Mouse (Mus musculus) cerebellum, postnatal 25 days (tissue): Measurements from ENCODE around the gene Tspan15.
A peak's percentile ranks its signal among the peaks of the same experiment; 100 is the strongest.

Source experiments
- DNase-seq, 2 experiments: peaks; one replicate each; pipeline ENCODE4 v3.0.0; 2021; ENCODE audit warnings: mixed read lengths in 2 of 2

Tspan15 gene

DNA sequence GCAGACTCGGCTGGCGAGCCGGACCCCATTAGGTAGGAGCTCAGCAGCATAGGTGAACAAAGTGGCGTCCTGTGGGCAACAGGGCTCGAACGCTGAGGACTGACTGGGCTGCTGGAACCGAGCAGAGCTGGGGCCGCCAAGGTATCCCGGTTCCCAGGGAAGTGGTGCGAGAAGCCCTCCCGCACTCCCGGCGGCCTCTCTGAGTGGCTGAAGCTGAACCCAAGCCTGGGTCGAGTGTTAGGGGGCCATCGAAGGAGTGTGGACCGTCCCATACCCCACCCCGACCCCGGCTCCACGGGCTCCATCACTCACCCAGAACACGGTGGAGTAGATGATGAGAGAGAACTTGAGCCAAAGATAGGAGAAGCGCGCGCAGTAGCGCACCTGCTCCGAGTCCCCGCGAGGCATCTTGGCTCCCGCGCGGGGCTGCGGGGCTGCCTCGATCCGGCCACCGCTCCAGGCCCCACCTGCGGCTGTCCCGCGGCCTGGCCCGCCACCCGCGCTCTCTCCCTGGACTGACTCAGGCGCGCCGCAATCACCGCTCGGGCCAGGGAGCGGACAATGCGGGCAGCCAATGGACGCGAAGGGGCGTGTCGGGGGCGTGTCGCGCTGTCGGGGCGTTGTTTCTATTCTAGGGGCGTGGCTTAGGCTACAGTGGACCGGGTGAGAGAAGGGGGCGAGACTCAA lies at the start of gene Tspan15:
Gene Tspan15 (minus strand): TSS at position 544 of the 687 bp plus-strand sequence.
- DNase-seq = peak; percentile 96 to 98

DNA sequence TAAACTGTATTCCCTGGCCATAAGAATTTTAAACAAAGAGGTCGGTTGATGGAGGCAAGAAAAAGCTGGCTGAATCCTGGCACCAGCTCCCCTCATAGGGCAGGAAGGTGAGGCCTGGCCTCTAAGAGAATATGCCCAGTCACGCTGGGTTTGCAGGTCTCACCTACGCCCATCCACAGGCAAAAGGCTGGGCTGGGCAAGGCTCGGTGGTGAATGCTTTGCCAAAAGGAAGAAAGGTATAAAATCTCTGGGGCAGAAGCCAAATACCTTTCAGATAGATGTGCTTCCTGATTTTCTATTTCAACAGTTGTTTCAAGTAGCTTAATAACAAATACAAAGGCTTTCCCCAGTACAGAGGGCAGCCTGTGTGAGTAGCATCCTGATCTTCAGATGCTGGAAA lies 48.6 kb upstream of the Tspan15 start:
- no peak for DNase-seq

DNA sequence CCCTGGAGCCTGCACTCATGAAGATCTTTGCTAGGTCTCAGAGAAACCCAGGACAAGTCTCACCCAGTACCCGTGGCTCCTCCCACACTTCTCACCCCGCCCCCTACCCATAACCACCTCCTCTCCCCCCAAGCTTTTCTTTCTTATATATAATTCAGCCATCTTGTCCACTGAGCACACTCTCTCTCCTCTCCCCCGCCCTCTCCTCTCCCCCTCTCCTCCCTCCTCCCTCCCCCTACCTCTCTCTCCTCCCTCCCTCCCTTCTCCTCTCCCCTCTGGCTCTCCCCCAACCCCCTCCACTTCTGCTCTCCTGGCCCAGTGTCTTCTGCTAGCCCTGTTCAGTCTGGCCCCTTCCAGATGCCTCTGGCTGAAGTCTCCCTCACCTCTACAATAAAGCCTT lies 48.0 kb upstream of the Tspan15 start:
- no peak for DNase-seq

DNA sequence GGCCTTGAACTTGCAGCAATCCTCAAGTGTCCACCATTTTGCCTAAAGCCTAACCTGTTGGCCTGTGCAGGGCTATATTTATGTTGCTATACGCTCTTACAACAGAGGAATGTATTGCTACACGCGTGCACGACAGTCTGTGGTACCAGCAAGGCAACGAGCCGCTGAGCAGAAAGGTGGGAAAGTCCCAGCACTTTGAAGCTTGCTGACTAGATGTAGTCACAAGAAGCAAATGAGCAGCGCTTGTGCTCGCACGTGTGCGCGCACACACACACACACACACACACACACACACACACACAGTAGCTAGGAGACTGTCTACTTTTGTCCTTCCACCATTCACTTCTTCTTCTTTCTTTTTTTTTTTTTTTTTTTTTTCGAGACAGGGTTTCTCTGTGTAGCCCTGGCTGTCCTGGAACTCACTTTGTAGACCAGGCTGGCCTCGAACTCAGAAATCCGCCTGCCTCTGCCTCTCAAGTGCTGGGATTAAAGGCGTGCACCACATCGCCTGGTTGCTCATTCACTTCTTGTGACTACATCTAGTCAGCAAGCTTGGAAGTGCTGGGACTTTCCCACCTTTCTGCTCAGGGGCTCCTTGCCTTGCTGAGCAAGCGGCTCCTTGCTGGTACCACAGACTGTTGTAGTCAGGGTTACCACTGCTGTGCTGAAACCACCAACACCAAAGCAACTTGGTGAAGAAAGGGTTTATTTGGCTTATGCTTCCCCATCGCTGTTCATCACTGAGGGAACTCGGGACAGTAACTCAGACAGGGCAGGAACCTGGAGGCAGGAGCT lies 46.6 kb upstream of the Tspan15 start:
- DNase-seq = no peak

DNA sequence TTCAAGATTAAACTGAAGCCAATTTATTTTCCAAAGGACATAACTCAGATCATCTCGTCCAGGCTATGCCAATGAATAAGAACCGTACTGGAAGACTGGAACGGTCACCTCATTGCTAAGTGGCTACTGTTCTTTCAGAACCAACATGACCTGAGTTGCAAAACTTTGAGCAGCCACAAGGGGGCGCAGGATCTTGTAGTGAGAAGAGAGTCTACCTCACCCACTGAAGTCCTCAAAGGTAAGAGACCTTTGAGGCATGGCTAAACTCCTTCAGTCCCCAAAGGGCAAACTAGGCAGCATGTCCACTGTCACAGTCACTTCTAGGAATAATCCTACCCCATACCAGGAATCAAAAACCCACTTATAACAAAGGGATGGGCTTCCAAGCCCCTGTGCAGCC lies 44.2 kb upstream of the Tspan15 start:
- peak; percentile 92 to 96 for DNase-seq

DNA sequence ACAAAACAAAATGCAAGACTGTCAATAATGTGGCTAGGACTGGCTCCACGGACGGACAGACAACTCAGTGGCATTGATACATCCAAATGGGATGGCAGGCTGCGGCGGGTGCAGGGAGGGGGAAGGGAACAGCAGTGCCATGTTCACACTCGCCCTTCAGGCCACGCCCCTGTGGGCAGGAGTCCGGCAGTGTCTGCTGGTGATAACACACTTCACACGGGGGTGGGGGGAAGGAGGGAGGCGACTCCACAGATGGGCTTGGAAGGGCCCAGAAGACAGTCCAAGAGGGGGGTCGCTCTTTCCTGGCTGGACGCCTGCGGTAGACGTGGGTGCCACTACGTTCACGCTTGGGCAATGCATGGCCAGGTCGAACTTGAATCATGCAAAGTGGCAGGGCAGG lies 38.2 kb upstream of the Tspan15 start:
- DNase-seq = no peak

DNA sequence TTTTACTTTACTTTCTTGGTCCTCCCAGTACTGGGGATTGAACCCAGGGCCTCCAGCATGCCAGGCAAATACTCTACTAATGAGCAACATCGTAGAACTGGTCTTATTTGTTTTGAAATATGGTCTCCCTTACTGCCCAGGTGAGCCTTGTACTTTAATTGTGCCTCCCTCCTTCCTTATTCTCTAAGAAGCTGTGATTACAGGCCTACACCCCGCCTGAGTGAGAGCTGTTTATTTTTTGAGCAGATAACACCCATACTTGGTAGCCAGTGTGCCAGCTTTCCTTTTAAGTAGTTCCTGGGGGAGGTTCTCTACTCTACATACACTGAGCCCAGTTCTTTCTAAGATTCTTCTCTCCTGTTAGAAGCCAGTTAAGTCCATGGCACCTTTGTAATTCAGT lies 33.2 kb upstream of the Tspan15 start:
- no peak for DNase-seq

DNA sequence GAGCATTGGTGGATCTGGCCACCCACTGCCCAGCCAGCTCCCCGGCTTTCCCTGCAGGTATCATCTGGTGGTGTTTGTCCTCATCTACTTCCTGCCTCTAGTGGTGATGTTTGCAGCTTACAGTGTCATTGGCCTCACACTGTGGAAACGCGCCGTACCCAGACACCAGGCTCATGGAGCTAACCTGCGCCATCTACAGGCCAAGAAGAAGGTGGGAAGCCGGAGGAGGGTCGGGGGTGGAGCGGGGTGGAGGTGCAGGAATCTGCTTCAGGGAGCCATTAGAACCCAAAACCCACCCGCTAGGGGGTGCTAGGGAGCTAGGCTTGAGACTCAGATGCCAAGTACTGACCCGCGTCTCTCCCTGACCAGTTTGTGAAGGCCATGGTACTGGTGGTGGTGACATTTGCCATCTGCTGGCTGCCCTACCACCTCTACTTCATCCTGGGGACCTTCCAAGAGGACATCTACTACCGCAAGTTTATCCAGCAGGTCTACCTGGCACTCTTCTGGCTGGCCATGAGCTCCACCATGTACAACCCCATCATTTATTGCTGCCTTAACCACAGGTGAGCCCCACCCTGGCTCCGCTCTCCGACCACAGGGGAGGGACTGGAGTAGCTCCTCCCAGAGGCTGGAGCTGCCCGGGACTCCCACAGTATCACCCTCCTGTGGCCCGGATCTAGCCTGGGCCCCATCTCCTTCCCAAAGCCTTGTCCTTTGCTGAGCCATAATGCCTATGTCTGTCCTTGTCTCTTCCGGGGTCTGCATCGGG lies 30.2 kb upstream of the Tspan15 start:
- DNase-seq = peak; percentile 71 to 83

DNA sequence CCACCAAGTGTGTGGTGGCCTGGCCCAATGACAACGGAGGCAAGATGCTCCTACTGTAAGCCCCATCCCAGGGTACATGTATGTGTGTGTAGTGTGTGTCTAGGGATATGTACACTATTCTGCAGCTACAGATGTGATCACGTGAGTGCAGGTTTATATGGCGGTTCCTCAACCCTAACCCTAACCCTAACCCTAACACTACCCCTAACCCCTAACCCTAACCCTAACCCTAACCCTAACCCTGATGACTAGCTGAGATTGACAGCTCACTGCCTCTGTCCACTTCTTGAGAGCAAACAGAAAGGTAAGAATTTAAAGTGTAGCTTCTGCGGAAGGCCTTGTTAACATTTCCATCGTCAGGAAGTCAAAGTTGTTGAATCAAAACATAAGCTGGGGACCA lies 27.2 kb upstream of the Tspan15 start:
- no peak for DNase-seq

DNA sequence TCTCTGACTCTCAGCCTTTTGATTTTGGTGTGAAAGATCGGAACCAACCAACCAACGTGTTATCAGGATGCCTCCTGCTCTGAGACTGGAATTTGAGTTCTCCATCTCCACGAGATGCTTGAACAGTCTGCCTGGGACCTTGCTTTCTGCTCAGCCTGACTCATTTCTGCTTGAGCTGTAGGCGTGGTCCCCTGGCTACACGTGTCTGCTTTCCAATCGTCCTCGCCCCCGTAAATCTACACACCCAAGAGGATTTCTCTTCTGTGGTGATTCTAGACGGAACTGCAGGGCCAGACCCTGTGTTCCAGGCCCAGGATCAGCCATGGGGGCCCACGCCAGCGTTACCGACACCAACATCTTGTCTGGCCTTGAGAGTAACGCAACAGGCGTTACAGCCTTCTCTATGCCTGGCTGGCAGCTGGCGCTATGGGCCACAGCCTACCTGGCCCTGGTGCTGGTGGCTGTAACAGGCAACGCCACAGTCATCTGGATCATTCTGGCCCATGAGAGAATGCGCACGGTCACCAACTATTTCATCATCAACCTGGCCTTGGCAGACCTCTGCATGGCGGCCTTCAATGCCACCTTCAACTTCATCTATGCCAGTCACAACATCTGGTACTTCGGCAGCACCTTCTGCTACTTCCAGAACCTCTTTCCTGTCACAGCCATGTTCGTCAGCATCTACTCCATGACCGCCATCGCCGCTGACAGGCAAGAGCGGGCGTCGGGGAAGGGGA lies 21.6 kb upstream of the Tspan15 start:
- DNase-seq = no peak

DNA sequence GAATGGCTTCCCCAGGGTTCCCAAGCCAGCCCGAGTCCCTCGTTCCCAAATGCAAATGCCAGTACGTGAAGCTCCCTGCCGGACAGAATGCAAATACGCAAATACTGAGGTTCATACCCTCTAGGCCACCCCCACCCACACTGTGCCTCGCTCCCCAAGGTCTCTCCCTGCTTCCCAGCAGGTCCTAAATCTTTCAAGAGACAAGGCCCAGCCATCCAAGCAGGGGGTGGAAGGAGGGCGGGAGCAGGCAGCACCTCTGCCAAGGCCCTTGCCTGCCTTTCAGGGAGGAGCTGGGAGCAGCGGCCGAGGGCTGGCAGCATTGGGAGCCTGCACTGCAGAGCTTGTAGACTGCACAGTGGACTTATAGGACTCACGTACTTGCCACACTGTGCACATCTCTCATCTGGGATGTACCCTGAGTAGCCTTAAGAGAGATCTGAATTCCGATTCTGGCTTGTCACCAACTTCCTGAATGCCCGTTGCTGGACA lies 21.0 kb upstream of the Tspan15 start, which contains the start of gene Tacr2:
Gene Tacr2 (plus strand): TSS at position 439 of the 489 bp plus-strand sequence.
- no peak for DNase-seq

DNA sequence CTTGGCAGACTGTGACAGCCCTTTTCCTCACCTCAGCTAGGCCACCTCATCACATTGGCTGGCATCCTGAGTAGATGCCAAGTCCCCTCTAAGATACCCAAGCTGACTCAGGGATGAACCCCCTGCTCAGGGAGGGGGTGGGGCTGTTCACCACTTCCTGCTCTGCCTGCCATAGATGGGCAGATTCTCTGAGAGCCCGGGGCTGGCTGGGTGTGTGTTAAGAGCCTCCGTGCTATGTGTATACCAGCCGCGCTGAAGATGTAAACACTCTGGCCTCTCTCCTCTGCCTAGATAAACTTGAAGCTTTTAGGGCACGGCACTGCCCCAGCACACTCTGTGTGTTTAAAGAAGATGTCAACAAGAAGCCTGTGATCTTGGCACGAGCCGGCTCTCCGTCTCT lies 16.8 kb upstream of the Tspan15 start:
- DNase-seq = no peak

DNA sequence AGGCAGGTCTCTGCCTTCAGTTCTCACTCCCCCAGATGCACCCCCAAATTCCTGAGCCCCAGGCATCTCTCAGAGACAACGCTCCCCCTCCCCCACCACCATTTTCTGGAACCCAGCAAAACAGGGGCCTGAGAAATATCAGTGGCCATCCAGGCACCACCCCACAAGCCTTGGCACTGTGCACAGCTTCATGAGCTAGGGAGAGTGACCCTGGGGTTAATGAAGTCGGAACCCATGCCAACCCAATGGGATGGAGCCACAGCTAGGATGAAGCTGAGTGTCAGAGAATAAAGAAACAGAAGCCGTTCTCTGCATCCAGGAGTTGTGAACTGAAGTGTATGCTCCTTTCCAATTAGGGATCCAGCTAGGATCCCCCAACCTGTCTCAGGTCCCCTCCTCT lies 16.1 kb upstream of the Tspan15 start:
- DNase-seq = no peak

DNA sequence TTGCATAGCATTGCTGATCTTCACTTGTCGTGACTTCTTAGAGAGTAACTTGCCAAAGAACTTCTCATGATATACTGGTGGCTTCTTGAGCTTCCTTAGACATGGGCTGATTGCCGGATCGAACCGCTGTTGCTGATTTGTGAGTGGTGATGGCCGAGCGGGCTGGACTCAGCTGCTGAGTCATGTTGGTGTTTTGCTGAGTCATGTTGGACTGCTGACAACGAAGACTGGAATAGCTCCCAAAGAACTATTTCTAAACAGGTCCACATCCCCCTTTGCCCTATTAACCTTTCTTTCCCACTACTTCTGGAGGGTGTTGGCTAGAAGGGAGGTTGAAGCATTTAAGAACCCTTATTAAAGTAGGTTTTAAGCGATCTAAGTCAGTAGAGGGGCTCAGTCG lies 13.0 kb upstream of the Tspan15 start:
- no peak for DNase-seq

DNA sequence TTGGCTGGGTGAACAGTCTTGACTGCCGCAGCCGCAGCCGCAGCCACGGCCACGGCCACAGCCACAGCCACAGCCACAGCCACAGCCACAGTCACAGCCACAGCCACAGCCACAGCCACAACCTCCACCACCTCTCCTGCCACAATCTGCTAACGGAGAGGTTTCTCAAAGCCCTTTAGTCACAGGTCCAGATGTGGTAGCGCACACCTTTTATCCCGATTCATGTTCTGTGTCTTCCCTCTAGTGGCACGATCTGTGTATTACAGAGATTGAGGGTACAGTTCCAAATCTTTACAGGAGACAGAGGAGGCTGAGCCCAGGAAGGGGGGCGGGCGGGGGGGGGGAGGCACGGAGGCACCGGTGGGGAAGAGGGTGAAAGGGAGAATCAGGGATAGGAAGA lies 11.8 kb upstream of the Tspan15 start:
- DNase-seq = peak; percentile 54 to 71

DNA sequence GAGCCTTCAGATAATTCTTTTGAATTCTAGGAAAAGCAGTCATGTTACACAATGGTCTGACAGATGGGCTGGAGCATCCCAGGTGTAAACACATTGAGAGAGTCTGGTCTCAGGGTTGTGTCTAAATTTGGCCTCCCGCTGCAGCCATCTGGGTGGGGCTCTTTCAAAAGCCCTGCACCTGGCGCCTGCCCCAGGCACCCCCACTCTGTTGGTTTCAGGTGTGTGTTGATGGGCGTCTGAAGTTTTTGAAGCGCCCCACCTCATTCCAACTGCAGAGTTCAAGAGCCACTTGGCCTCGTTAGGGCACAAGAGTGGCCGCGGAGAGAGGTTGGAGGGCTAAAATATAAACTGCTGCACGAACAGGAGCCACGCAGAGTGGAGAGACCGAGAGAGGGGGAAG lies 11.3 kb upstream of the Tspan15 start:
- DNase-seq = no peak

DNA sequence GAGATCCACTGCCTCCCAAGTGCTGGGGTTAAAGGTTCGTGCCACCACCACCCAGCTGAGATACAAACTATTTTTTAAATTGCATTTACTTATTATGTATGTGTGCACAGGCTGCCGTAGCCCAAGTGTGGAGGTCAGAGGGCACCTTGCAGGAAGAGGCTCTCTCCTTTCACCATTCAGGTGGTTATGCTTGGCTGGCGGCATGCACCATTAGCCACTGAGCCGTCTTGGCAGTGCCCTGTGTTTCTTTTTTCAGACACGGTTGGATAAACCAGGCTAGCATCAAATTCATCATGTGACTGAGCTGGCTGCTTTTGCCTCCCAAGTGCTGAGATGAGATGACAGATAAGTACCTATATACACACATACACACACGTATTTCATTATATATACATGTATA lies 8.2 kb upstream of the Tspan15 start:
- DNase-seq = peak; percentile 51 to 69

DNA sequence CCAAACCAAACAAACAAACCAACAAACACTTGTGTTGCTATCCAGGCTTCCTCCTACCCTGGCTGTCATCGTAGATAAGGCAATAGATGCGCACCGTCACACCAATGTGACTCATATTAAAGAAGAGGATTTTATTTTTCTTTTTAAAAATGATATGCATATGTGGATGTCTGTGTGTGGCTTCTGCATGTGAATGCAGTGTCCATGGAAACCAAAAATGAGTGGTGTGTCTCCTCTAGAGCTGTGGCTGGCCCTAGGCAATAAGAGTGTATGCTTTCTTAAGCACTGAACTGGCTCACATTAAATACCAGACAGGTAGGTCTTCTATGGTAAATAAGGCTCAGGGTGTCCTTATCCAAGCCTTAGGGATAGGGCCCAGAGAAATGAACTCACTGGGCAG lies 7.6 kb upstream of the Tspan15 start:
- DNase-seq = no peak

DNA sequence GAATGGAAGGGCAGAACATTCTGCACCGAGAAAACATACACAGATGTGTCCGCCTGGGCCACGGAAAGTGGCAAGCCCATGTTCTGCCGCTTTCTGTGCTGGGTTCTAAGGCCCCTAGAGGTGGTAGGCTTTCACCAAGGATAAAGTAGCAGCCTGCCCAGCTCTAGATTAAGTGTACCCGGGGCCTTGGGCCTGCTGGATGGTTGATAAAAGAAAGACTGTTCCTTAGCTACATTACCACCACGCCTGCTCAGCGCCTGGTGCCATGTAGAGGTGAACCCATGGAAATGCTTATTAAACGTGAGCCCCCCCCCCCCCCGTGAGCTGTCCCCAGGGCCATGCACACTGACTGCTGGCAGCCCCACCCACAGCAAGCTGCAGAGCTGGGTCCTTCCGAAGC lies 6.2 kb upstream of the Tspan15 start:
- no peak for DNase-seq

DNA sequence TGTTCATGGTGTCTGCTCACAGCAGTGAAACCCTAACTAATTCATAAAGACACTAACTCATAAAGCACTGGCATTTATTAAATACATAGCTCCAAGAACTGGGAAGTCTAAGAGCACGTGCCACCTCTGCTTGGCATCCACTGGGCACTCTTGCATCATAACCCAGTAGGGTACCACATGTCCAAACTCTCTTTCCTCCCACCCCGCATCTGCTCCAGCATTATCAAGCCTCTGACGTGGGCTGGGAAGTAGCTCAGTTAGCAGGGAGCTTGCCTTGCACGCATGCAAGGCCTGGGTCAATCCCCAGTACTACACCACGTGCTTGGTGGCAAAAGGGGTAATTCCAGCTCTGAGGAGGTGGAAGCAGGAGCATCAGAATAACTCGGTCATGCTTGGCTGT lies 5.1 kb upstream of the Tspan15 start:
- no peak for DNase-seq

DNA sequence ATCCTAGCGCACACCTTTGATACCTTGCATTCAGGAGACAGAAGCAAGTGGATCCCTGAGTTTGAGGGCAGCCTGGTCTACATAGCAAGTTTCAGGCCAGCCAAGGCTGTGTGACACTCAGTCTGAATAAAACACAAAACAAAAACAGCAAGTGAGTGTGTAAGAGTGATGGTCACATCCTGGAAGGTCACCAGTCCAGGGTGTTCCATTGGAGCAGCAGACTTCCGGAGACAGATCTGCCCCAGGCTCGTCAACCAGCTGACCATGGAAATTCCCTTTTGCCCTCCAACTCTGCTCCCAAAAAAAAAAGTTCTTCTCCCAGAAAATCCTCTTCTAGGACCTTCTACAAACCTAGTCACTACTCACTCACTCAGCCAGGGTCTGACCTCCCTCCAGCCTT lies 760 bp upstream of the Tspan15 start:
- no peak for DNase-seq

DNA sequence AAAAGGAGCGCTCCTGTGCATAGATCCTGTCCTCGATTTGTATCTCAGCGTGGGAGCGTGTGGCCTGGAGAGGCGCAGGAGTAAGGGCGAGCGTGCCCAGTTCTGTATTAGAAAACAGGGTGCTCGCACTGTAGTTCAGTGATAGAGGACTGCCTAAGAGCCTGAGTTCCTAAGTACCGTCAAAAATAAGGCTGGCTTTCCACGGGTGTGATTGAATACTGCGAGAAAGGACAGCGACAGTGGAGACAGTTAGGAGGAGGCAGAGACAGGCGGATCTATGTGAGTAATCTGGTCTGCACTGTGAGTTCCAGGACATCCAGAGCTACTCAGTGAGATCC lies 313 bp upstream of the Tspan15 start:
- DNase-seq = no peak

DNA sequence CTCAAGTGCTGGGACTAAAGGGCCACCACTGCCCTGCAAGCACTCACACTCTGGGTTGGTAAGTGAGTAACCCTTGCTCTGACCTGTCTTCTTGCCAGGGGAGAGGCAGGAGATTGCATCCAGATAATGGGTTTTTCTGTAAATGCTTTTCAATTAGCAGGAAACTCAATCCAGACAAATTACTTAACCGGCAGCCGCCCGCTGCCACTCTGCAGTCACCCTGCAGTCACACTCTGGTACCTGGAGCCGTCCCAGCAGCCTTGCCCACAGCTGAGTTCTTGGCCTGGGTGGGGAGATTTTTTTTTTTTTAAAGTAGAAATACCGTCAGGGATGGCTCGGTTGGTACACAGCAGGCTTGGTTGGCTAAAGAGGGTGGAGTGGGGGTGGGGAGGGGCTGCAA lies 2.9 kb downstream of the Tspan15 start:
- peak; percentile 51 to 62 for DNase-seq
